Mouse (Mus musculus): ENCODE results near the gene Ptch2. TPM values are rescaled to one million over a fixed set of nuclear protein-coding genes. Genes with fewer than 3 reads are reported as not detected.

The Ptch2 gene
- polyA plus RNA-seq (2015; fragmentation: Nextera tagmentation; extraction: Ambion mirVana) = 1.3 and 1.5 TPM in 2 replicates

GRCm38 (mm10) chr4:117095551-117096452 lies at the start of gene Ptch2:
Ptch2 (plus strand) TSS chr4:117096075.
- no peaks in the 10 kb centered on the region for H3K36me3 ChIP-seq (ENCODE audit: control insufficient read depth, insufficient read depth, low read length)
- ATAC-seq (ENCODE audit: low FRiP score, low TSS enrichment) (peak; percentile 81), DNase-seq (ENCODE audit: low spot score) (peak; percentile 61)
- peak within 1 kb of the TSS; percentile 75 for H3K27ac ChIP-seq (replicated peaks)
- under 1% methylated on average over 46 of the region's 50 CpGs for WGBS
- H3K4me1 ChIP-seq (replicated peaks; ENCODE audit: control insufficient read depth, insufficient read depth) = peaks cover 4% of the 10 kb centered on the region; the same call in 1 of the 2 replicates
- no peaks in the 10 kb centered on the region for H3K27me3 ChIP-seq (ENCODE audit: control insufficient read depth, insufficient read depth, low read length)
- H3K4me2 ChIP-seq (replicated peaks; ENCODE audit: low read depth) = peak within 1 kb of the TSS; percentile 88
- peak within 1 kb of the TSS; percentile 56 for H3K4me3 ChIP-seq (ENCODE audit: low read depth, low read length)
- TF ChIP-seq CTCF (IDR thresholded peaks at IDR 0.05; ENCODE audit: low read depth) = no peak
- no peak for TF ChIP-seq EP300 (optimal IDR thresholded peaks at IDR 0.05)
- H3K9ac ChIP-seq (ENCODE audit: low read length) = peak within 1 kb of the TSS; percentile 73
- H3K9me3 ChIP-seq (ENCODE audit: control insufficient read depth, low read length) = no peaks in the 10 kb centered on the region

DNA sequence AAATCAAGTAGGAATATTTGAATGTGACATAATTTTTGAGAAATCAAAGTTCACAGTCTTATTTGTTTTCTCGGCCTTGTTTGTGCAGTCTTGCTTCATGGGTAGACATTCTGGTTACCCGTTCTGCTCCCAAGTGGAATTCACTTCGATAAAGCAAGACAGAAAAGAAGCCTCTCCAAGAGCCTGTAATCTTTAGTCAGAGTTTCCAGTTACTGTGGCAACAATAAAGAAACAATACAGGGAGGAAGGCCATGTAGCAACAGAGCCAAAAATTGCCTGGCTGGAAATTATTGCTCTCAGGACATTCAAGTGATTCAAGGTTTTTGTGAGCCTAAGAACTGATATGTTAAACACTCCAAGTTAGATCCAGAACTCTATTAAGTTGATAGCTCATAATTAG lies 47.0 kb upstream of the Ptch2 start:
- 46% methylated on average over 3 of the region's 3 CpGs for WGBS
- Histone ChIP-seq H3K27ac (replicated peaks) (no peak overlapping the region), H3K9ac (ENCODE audit: low read length) (no peak overlapping the region), H3K4me1 (replicated peaks; ENCODE audit: control insufficient read depth, insufficient read depth) (no peaks in the 10 kb centered on the region), H3K4me3 (ENCODE audit: low read depth, low read length) (no peak overlapping the region), H3K4me2 (replicated peaks; ENCODE audit: low read depth) (no peak overlapping the region), H3K9me3 (ENCODE audit: control insufficient read depth, low read length) (no peaks in the 10 kb centered on the region), H3K36me3 (ENCODE audit: control insufficient read depth, insufficient read depth, low read length) (no peaks in the 10 kb centered on the region), H3K27me3 (ENCODE audit: control insufficient read depth, insufficient read depth, low read length) (no peaks in the 10 kb centered on the region)
- TF ChIP-seq EP300 (optimal IDR thresholded peaks at IDR 0.05) (no peak), CTCF (IDR thresholded peaks at IDR 0.05; ENCODE audit: low read depth) (no peak)
- DNase-seq (ENCODE audit: low spot score) (no peak), ATAC-seq (ENCODE audit: low FRiP score, low TSS enrichment) (no peak)

GRCm38 (mm10) chr4:117049485-117049884 lies 46.4 kb upstream of the Ptch2 start:
- DNase-seq (ENCODE audit: low spot score) (no peak), ATAC-seq (ENCODE audit: low FRiP score, low TSS enrichment) (no peak)
- Histone ChIP-seq H3K4me2 (replicated peaks; ENCODE audit: low read depth) (no peak overlapping the region), H3K9ac (ENCODE audit: low read length) (no peak overlapping the region), H3K4me3 (ENCODE audit: low read depth, low read length) (no peak overlapping the region), H3K4me1 (replicated peaks; ENCODE audit: control insufficient read depth, insufficient read depth) (no peaks in the 10 kb centered on the region), H3K27me3 (ENCODE audit: control insufficient read depth, insufficient read depth, low read length) (no peaks in the 10 kb centered on the region), H3K9me3 (ENCODE audit: control insufficient read depth, low read length) (no peaks in the 10 kb centered on the region), H3K27ac (replicated peaks) (no peak overlapping the region), H3K36me3 (ENCODE audit: control insufficient read depth, insufficient read depth, low read length) (no peaks in the 10 kb centered on the region)
- TF ChIP-seq CTCF (IDR thresholded peaks at IDR 0.05; ENCODE audit: low read depth) = no peak
- WGBS = 96% methylated on average over 1 of the region's 1 CpGs

DNA sequence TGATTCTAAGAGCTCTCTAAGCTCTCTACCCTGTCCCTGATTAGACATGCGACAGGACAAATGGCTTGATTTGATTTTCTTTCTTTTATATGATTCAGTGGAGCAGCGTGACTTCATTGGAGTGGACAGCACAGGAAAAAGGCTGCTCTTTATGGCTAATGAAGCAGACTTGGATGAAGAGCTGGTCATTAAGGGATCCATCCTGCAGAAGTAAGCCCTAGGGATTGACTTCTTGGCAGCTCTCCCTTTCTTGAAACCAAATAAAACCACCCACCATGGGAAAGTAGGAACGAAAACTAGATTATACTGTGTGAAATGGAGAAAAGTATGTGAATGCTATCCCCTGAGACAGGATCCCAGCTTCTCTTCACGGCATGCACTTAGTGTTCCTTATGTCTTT lies 43.2 kb upstream of the Ptch2 start:
- Histone ChIP-seq H3K9ac (ENCODE audit: low read length) (no peak overlapping the region), H3K4me3 (ENCODE audit: low read depth, low read length) (no peak overlapping the region), H3K9me3 (ENCODE audit: control insufficient read depth, low read length) (no peaks in the 10 kb centered on the region), H3K4me1 (replicated peaks; ENCODE audit: control insufficient read depth, insufficient read depth) (no peaks in the 10 kb centered on the region), H3K36me3 (ENCODE audit: control insufficient read depth, insufficient read depth, low read length) (no peaks in the 10 kb centered on the region), H3K4me2 (replicated peaks; ENCODE audit: low read depth) (no peak overlapping the region), H3K27me3 (ENCODE audit: control insufficient read depth, insufficient read depth, low read length) (no peaks in the 10 kb centered on the region), H3K27ac (replicated peaks) (no peak overlapping the region)
- WGBS = 67% methylated on average over 4 of the region's 4 CpGs
- no peak for ATAC-seq (ENCODE audit: low FRiP score, low TSS enrichment)
- no peak for DNase-seq (ENCODE audit: low spot score)
- TF ChIP-seq EP300 (optimal IDR thresholded peaks at IDR 0.05) (no peak), CTCF (IDR thresholded peaks at IDR 0.05; ENCODE audit: low read depth) (no peak)

DNA sequence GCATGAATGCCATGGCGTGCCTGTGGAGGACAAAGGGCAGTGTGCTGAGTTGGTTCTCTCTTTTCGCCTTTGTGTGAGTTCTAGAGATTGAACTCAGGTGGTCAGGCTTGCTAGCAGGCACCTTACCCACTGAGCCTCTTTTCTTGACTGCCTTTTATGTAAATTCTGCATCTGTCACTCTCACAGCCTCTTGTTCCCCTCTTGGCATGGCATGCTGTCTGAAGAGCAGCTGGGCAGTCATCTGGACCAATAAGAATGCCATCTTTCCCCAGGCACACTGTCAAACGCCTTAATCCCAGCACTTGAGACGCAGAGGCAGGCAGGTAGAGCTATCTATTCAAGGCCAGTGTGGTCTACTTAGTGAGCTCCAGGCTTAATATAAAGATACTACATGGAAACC lies 41.9 kb upstream of the Ptch2 start:
- no peaks in the 10 kb centered on the region for H3K27me3 ChIP-seq (ENCODE audit: control insufficient read depth, insufficient read depth, low read length)
- DNase-seq (ENCODE audit: low spot score) = no peak
- no peaks in the 10 kb centered on the region for H3K9me3 ChIP-seq (ENCODE audit: control insufficient read depth, low read length)
- no peak overlapping the region for H3K27ac ChIP-seq (replicated peaks)
- H3K4me3 ChIP-seq (ENCODE audit: low read depth, low read length) = no peak overlapping the region
- no peak overlapping the region for H3K4me2 ChIP-seq (replicated peaks; ENCODE audit: low read depth)
- TF ChIP-seq EP300 (optimal IDR thresholded peaks at IDR 0.05) (no peak), CTCF (IDR thresholded peaks at IDR 0.05; ENCODE audit: low read depth) (no peak)
- H3K9ac ChIP-seq (ENCODE audit: low read length) = no peak overlapping the region
- 85% methylated on average over 4 of the region's 4 CpGs for WGBS
- no peaks in the 10 kb centered on the region for H3K4me1 ChIP-seq (replicated peaks; ENCODE audit: control insufficient read depth, insufficient read depth)
- no peak for ATAC-seq (ENCODE audit: low FRiP score, low TSS enrichment)
- no peaks in the 10 kb centered on the region; the same call in 1 of the 2 replicates for H3K36me3 ChIP-seq (ENCODE audit: control insufficient read depth, insufficient read depth, low read length)

GRCm38 (mm10) chr4:117056102-117056501 lies 39.8 kb upstream of the Ptch2 start:
- H3K4me2 ChIP-seq (replicated peaks; ENCODE audit: low read depth) = no peak overlapping the region
- no peak for ATAC-seq (ENCODE audit: low FRiP score, low TSS enrichment)
- DNase-seq (ENCODE audit: low spot score) = no peak
- no peak overlapping the region for H3K4me3 ChIP-seq (ENCODE audit: low read depth, low read length)
- H3K9ac ChIP-seq (ENCODE audit: low read length) = no peak overlapping the region
- no peaks in the 10 kb centered on the region for H3K27me3 ChIP-seq (ENCODE audit: control insufficient read depth, insufficient read depth, low read length)
- H3K27ac ChIP-seq (replicated peaks) = 0 out of 2 replicates have a peak overlapping the region, but pooled peaks have one; percentile 31
- no peak for TF ChIP-seq CTCF (IDR thresholded peaks at IDR 0.05; ENCODE audit: low read depth)
- TF ChIP-seq EP300 (optimal IDR thresholded peaks at IDR 0.05) = no peak
- H3K4me1 ChIP-seq (replicated peaks; ENCODE audit: control insufficient read depth, insufficient read depth) = no peaks in the 10 kb centered on the region
- H3K9me3 ChIP-seq (ENCODE audit: control insufficient read depth, low read length) = no peaks in the 10 kb centered on the region
- no peaks in the 10 kb centered on the region; the same call in 1 of the 2 replicates for H3K36me3 ChIP-seq (ENCODE audit: control insufficient read depth, insufficient read depth, low read length)

All from stomach, postnatal 0 days (tissue).